Mouse (Mus musculus) gonadal fat pad, adult 2 months (tissue): Measurements from ENCODE around the gene Asb2. TPM values are rescaled to one million over a fixed set of nuclear protein-coding genes. Genes with fewer than 3 reads are reported as not detected.

Experiments
- DNase-seq: peaks from one replicate; pipeline ENCODE4 v3.0.0-alpha.2; 2012; ENCODE audit warnings: low read depth
- polyA plus RNA-seq: library from polyadenylated mRNA; depleted of rRNA; stranded (reverse); fragments of >200 nt; gene quantifications from 2 replicates; pipeline ENCODE4 v1.2.3, GENCODE M21; 2012

The Asb2 gene
- polyA plus RNA-seq, 1 experiment: 15.0 TPM

DNA sequence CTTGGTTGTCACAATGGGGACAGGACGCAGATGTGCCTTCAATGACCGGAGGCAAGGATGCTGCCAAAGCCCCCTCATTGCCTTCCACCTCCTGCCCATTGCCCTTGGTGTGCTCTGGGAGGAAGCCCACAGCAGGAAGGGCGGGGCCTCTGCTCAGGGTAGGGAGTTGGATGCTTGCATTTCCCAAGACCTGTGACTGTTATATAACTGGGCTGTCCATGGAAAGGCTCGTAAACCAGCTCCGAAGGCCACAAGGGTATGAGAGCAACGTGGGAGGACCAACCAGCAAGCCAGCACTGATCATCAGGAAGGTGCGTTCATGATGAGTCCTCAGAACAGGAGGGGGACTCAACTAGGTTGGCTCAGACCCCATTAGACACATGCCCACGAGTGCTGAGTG, 5.0 kb upstream of the Asb2 start:
- DNase-seq: no peak

DNA sequence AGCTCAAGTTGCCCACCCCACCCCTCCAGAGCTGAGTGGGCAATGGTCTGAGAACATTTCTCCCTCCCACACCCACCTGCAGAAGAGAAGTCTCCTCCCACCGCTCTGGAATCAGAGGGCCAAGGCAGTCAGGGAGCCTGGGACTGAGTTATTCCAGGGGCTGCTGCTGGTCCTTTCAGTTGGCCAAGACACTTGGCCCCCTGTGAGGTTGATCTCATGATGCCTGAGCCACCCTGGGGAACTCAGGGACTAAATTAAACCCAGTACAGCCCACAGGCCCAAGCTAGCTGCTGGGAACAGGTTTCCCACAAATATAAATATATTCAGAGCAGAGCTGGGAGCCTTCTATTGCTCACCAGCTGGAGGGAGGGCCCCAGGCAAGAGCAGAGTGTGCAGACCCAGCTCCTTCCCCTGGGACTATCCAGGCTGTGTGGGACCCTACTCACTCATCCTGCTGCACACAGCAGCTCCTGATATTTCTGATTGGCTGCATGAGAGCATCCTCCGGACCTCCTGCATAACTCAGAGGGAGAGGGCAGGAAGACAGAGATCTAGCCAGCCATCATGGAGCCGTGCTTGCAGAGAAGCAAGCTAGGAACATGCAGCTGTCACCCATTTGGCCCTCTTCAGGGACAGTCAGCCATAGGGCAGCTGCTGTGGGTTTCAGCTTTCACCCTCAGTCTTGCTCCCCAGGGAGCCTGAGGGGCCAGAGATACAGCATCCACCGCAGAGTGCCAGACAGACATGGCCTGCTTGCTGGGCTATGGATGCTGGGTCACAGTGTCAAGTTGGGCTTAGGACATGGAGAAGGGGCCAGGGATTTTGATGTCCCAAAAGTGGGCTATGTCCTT, 3.4 kb upstream of the Asb2 start:
- no peak for DNase-seq

GRCm38 (mm10) chr12:103358216-103358615, 2.4 kb upstream of the Asb2 start:
- no peak for DNase-seq

DNA sequence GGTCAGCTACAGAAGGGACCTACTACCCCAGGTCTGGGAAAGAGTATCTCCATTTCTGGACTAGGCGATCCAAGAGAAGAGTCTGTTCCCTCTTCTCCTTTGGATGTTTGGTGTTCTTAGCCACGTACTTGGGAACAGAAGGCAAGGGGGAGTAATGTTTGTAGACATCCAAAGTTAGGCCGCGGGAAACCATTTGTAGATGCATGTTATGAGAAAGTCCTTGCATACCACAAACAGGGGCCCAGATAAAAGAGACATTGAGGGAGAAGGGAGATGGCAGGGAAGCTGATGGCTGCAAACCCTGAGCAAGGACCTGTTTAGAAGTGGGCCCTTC, 581 bp upstream of the Asb2 start:
- DNase-seq: no peak

DNA sequence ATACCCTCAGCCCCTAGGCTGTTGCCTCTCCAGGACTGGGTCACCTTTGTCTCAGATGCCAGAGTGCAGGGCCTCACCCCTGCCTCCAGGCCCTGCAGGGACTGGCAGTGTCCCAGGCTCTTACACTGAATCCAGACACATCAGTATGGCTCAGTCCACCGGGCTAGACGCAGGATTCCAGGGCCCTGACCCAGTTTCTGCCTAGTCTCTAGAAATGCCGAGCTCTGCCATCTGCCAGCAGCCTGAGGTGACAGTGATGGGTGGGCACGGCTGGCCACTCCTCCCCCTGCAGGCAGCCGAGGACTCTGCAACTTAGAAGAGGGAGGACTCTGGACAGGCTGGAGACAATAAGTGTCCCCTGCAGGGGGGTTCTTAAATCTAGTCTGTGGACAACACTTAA, 2.3 kb downstream of the Asb2 start:
- DNase-seq: no peak

GRCm38 (mm10) chr12:103352735-103353134, 3.1 kb downstream of the Asb2 start:
- no peak for DNase-seq

DNA sequence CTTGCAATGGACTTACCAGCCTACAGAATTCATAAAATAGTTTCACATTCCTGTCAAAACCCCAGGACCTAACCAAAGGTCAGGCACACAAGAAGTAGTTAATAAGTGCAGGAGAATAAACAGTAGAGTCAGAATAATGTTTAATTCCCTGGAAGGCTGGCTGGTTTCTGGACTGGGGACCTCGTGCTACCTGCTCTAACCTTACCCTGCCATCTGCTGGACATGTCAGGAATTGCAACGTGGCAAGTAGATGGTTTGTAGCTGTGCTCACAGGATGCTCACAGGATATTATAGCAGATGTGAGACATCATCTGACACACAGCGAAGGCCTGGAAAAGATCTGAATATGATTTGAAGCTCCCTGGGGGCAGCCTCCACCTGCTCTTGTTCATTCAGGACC, 7.3 kb downstream of the Asb2 start:
- DNase-seq: no peak

GRCm38 (mm10) chr12:103347406-103347805, 8.4 kb downstream of the Asb2 start:
- no peak for DNase-seq

GRCm38 (mm10) chr12:103346945-103347344, 8.9 kb downstream of the Asb2 start:
- DNase-seq: no peak

- DNase-seq: no peak
Observed at GRCm38 (mm10) chr12:103344934-103345333, 10.9 kb downstream of the Asb2 start.

DNA sequence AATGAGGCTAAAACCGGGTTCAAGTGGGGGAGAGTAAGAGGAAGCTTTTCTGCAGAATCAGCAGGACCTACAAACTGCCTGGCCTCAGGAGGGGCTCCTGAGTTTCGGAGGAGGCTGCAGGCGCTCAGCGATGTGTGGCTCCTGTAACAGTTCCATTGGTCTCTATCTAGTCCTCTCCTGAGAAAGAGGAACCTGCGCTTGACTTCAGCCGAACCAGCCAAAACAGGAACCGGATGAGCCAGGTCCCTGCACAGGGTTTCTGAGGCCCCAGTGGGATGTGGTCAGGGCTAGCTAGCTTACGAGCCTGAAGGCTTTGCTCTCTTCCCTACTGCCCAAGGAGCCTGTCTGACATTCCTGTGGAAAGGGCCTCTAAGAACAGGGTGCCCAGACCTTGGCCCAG, 12.3 kb downstream of the Asb2 start:
- no peak for DNase-seq

- no peak for DNase-seq
Observed at GRCm38 (mm10) chr12:103341212-103341611, 14.6 kb downstream of the Asb2 start.

GRCm38 (mm10) chr12:103338162-103338798, 17.5 kb downstream of the Asb2 start:
- no peak for DNase-seq

- DNase-seq: no peak
Observed at GRCm38 (mm10) chr12:103336766-103337165, 19.0 kb downstream of the Asb2 start.

- no peak for DNase-seq
Observed at GRCm38 (mm10) chr12:103333426-103333825, 22.4 kb downstream of the Asb2 start.

DNA sequence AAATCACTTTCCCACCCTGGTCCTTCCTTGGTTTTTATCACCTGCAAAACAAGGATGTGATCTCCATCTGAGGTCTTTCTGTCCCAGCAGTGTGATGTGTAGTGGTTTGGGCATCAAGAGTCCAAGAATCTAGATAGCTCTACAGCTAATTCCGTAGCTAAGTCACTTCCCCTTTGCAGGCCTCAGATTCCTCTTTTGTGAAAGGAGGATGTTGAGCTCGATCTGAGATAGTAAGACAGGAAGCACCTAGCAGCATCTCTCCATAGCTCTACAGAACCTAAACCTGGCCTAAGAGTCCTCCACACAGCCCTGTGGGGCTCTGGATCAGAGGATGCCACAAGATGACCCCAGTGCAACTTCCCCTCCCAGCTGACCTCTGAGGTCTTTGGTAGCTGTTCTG, 22.9 kb downstream of the Asb2 start:
- DNase-seq: no peak

DNA sequence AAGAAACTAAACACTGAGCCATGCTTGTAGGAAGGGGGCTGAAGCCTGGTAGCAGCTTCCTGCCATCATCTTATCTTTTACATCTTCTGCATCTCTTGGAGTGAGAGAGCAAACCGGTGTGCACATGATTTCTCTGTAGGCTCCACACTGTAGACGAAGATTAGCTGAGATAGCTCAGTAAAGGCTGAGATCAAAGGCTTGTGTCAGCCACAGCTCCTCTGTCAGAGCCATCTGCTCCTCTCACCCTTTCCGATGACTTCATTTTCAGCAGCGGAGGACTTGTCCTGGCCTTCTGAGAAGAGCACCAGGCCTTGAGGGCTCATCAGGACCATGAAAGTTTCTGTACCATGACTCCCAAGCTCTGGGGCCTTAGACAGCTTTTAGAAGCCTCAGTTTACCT, 24.3 kb downstream of the Asb2 start:
- DNase-seq: no peak

DNA sequence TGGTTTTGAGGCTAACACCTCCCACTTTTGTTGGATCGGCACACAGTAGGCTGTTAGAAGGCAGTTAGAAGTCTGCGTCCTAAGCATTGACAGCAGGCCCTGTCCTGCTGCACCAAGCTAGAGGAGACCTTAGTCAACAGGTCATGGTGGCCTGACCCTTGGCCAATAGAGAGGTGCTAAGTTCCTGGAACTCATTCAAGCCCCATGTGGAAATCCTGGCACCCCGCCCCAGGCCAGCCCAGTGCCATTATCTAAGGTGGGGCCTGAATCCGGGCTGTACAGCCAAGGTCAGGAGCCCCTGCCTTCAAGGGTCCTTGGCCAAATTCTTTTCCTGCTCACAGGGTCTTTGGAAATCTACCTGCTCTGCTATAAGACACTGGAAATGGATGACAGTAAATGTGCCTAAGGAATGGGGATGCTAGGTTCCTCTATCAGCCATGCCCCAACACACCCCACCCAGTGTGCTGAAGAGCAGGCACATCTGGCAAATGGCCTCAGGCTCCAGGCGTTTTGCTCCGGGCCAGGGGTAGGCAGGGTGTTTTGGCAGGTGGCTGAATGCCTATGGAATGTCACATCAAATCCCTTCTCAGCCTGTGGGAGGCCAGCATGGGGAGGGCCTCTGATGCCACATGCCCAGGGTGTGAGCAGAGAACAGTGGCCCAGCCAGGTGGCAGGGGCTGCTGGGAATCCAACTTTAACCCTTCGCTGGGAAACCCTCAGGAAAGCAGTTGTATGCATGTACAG, 27.2 kb downstream of the Asb2 start:
- DNase-seq: no peak

DNA sequence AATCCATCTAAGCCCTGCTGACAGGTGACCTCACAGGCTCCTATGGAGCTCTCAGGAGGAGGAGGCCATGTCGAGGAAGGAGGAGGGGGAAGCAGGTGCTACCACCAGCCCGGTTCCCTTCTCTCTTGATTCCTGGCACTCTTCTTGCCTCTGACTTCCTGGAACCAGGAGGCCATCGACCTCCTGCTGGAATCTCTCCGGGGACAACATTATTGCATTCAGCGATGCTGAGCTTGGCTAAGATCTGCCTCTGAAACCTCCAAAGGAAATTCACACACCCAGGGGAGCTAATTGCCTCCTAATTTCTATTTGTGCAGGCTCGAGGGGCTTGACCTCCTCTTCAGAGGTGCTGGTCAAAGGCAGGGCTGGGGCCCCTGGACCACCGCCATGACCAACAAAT, 28.7 kb downstream of the Asb2 start:
- no peak for DNase-seq

GRCm38 (mm10) chr12:103326569-103326968, 29.2 kb downstream of the Asb2 start:
- DNase-seq: peak; percentile 51

DNA sequence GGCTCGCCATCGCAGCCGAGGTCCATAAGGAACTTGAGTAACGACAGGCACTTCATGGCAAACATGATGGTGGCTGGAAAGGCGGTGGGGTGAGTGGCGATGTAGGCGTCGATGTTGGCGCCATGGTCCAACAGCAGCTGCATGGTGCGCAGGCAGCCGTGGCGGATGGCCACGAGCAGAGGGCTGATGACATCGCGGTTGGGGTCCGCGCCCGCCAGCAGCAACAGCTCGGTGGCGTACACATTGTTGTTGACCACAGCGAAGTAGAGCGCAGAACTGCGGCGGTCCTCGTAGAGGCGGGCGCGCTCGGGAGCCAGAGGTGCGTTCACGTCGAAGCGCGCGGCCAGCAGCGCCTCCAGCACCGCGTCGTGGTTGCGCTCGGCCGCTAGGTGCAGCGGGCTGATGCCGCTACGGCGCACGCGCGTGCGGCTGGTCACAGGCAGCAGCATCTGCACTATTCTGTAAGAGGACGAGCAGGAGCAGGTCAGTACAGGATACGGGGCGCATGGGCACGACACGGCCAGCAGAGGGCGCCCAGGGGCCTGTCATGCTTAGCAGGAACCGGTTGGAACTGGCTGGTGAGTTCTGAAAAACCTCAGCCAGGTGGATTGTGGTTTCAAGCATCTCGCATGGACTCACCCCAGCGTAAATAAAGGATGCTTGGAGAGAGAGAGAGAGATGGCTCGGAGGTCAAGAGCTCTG, 30.5 kb downstream of the Asb2 start:
- DNase-seq: no peak

GRCm38 (mm10) chr12:103322801-103323200, 33.0 kb downstream of the Asb2 start:
- DNase-seq: no peak
